Mouse (Mus musculus): ENCODE measurements around the gene Sema4d.
"Not testable (repeated sequence)": the region's sequence is repeated elsewhere in the genome, so short reads cannot be mapped to it uniquely, and the experiment has no call there.

DNA sequence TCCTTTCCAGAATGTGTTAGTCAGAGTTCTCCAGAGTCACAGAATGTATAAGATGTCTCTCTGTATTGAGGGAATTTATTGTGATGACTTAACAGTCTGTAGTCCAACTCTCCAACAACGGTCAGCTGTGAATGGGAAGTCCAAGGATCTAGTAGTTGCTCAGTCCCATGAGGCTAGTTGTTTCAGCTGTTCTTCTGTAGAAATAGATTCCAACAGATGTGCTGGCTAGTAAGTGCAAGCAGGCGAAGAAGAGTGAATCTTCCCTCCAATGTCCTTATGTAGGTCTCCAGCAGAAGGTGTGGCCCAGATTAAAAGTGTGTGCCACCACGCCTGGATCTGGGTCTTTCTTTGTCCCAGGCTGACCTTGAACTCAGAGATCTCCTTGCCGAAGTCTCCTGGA, 41.7 kb upstream of the Sema4d start:
- not testable (repeated sequence) for TF ChIP-seq CTCF (IDR thresholded peaks at IDR 0.05; ENCODE audit: control insufficient read depth, insufficient read depth, low read length); POLR2A (IDR thresholded peaks at IDR 0.05; ENCODE audit: borderline replicate concordance, control insufficient read depth, low read depth, low read length)
